Comparison of ENCODE assay signal across 20 mouse cellular contexts in genomic region chr12:46645365-46645962, GRCm38 (mm10).
DNase-seq lines count a peak whose midpoint lies in the region; ATAC-seq and TF ChIP-seq lines count a peak whose summit lies in the region.
"Had no signal": no experiment of that assay in that cellular context is flagged by ENCODE, and none has a peak within 500 bp of the region (broad histone marks: within the 10 kb centered on the region; RNA-seq: fewer than 3 reads in every experiment).

No protein-coding gene starts in this region.

- intact Hi-C loops in gastrocnemius, postnatal 36 days (cut with DNase I), result no loop called here

- ATAC-seq in forebrain, embryonic 13.5 days, result peak; percentile 45; the same call in 1 of the 2 replicates
- ATAC-seq in midbrain, embryonic 12.5 days (ENCODE audit: low FRiP score, low read depth), result peak; percentile 82
- ATAC-seq in midbrain, postnatal 0 days (ENCODE audit: low FRiP score), result no peak
- ATAC-seq in midbrain, embryonic 14.5 days (ENCODE audit: low FRiP score, low TSS enrichment), result peak; percentile 82

- no peak overlapping the region for H3K9ac ChIP-seq in forebrain, embryonic 13.5 days
- H3K9ac ChIP-seq in midbrain, embryonic 12.5 days (replicated peaks), result no peak overlapping the region
- no peak overlapping the region for H3K9ac ChIP-seq in midbrain, postnatal 0 days (replicated peaks; ENCODE audit: low read length, poor library complexity, severe bottlenecking)
- H3K9ac ChIP-seq in midbrain, embryonic 14.5 days (replicated peaks; ENCODE audit: low read length), result no peak overlapping the region
- H3K9ac ChIP-seq: embryonic facial prominence, embryonic 15.5 days; liver, embryonic 13.5 days; stomach, embryonic 15.5 days had no signal

- no peaks in the 10 kb centered on the region for H3K36me3 ChIP-seq in forebrain, embryonic 13.5 days (ENCODE audit: poor library complexity, severe bottlenecking)
- H3K36me3 ChIP-seq in forebrain, embryonic 10.5 days (replicated peaks), result no peaks in the 10 kb centered on the region
- no peaks in the 10 kb centered on the region for H3K36me3 ChIP-seq in midbrain, embryonic 12.5 days
- no peaks in the 10 kb centered on the region for H3K36me3 ChIP-seq in midbrain, postnatal 0 days (ENCODE audit: insufficient read depth, low read length)
- H3K36me3 ChIP-seq in midbrain, embryonic 14.5 days (ENCODE audit: control insufficient read depth, insufficient read depth, low read length), result no peaks in the 10 kb centered on the region
- H3K36me3 ChIP-seq: embryonic facial prominence, embryonic 15.5 days; liver, embryonic 13.5 days; stomach, embryonic 15.5 days had no signal

- TF ChIP-seq CTCF in midbrain, postnatal 0 days (IDR thresholded peaks at IDR 0.05), result no peak

- 84% methylated on average over 6 of the region's 6 CpGs for WGBS in forebrain, embryonic 13.5 days
- 87% methylated on average over 6 of the region's 6 CpGs for WGBS in forebrain, embryonic 10.5 days
- 63% methylated on average over 6 of the region's 6 CpGs for WGBS in midbrain, embryonic 12.5 days
- WGBS in midbrain, postnatal 0 days, result 39% methylated on average over 6 of the region's 6 CpGs
- WGBS in midbrain, embryonic 14.5 days, result 30% methylated on average over 6 of the region's 6 CpGs

- no peak for DNase-seq in forebrain, embryonic 10.5 days (ENCODE audit: extremely low spot score, low spot score)
- no peak for DNase-seq in midbrain, postnatal 0 days (ENCODE audit: low spot score)
- DNase-seq in midbrain, embryonic 14.5 days, result peak; percentile 72
- no peak for DNase-seq in thymus, adult 18-20 months
- no peak for DNase-seq in gastrocnemius, postnatal 36 days
- DNase-seq: adrenal gland, postnatal 14 days; cerebellum, adult 9-10 months; gastrocnemius, postnatal 25 days; heart, adult 2 months; kidney, adult 11 months; kidney, postnatal 4 days; liver, embryonic 13.5 days; lung, adult 2 months; thymus, postnatal 4 days had no signal

- H3K4me1 ChIP-seq in forebrain, embryonic 13.5 days, result peaks cover 16% of the 10 kb centered on the region
- H3K4me1 ChIP-seq in forebrain, embryonic 10.5 days, result no peaks in the 10 kb centered on the region
- peaks cover 10% of the 10 kb centered on the region for H3K4me1 ChIP-seq in midbrain, embryonic 12.5 days
- 0 out of 2 replicates have a peak, but pooled peaks cover 7% of the 10 kb centered on the region for H3K4me1 ChIP-seq in midbrain, postnatal 0 days (ENCODE audit: insufficient read depth, low read length)
- H3K4me1 ChIP-seq in midbrain, embryonic 14.5 days (ENCODE audit: control insufficient read depth, insufficient read depth, low read length), result peaks cover 15% of the 10 kb centered on the region
- H3K4me1 ChIP-seq: embryonic facial prominence, embryonic 15.5 days; liver, embryonic 13.5 days; megakaryocyte, embryonic 14.5 days; stomach, embryonic 15.5 days had no signal

- no peak overlapping the region for H3K4me2 ChIP-seq in forebrain, embryonic 13.5 days
- no peak overlapping the region for H3K4me2 ChIP-seq in midbrain, embryonic 12.5 days (replicated peaks)
- H3K4me2 ChIP-seq in midbrain, postnatal 0 days (ENCODE audit: low read depth, low read length, poor library complexity, severe bottlenecking), result no peak overlapping the region
- H3K4me2 ChIP-seq in midbrain, embryonic 14.5 days (ENCODE audit: low read length), result no peak overlapping the region
- H3K4me2 ChIP-seq: embryonic facial prominence, embryonic 15.5 days; liver, embryonic 13.5 days; stomach, embryonic 15.5 days had no signal

- H3K9me3 ChIP-seq in forebrain, embryonic 13.5 days (replicated peaks), result no peaks in the 10 kb centered on the region
- no peaks in the 10 kb centered on the region for H3K9me3 ChIP-seq in forebrain, embryonic 10.5 days
- H3K9me3 ChIP-seq in midbrain, embryonic 12.5 days, result no peaks in the 10 kb centered on the region
- no peaks in the 10 kb centered on the region for H3K9me3 ChIP-seq in midbrain, postnatal 0 days (ENCODE audit: low read length)
- H3K9me3 ChIP-seq in midbrain, embryonic 14.5 days (ENCODE audit: control insufficient read depth, low read length), result no peaks in the 10 kb centered on the region
- H3K9me3 ChIP-seq: embryonic facial prominence, embryonic 15.5 days; liver, embryonic 13.5 days; stomach, embryonic 15.5 days had no signal

- no peak overlapping the region for H3K27ac ChIP-seq in forebrain, embryonic 13.5 days
- H3K27ac ChIP-seq in forebrain, embryonic 10.5 days, result no peak overlapping the region
- H3K27ac ChIP-seq in midbrain, embryonic 12.5 days (replicated peaks), result peak overlapping the region; percentile 78
- no peak overlapping the region for H3K27ac ChIP-seq in midbrain, postnatal 0 days (ENCODE audit: low read depth, low read length)
- H3K27ac ChIP-seq in midbrain, embryonic 14.5 days (replicated peaks; ENCODE audit: low read depth, low read length), result peak overlapping the region; percentile 72
- H3K27ac ChIP-seq: embryonic facial prominence, embryonic 15.5 days; heart, adult 2 months; left cerebral cortex, adult 2 months; liver, embryonic 13.5 days; stomach, embryonic 15.5 days had no signal

- H3K4me3 ChIP-seq in forebrain, embryonic 13.5 days, result no peak overlapping the region
- H3K4me3 ChIP-seq in forebrain, embryonic 10.5 days, result no peak overlapping the region
- no peak overlapping the region for H3K4me3 ChIP-seq in midbrain, embryonic 12.5 days
- H3K4me3 ChIP-seq in midbrain, postnatal 0 days (ENCODE audit: low read depth, low read length), result no peak overlapping the region
- H3K4me3 ChIP-seq in midbrain, embryonic 14.5 days (replicated peaks; ENCODE audit: low read depth, low read length), result no peak overlapping the region
- H3K4me3 ChIP-seq: embryonic facial prominence, embryonic 15.5 days; heart, adult 2 months; left cerebral cortex, adult 2 months; liver, embryonic 13.5 days; megakaryocyte, embryonic 14.5 days; stomach, embryonic 15.5 days had no signal

- peaks cover 17% of the 10 kb centered on the region for H3K27me3 ChIP-seq in forebrain, embryonic 13.5 days
- no peaks in the 10 kb centered on the region for H3K27me3 ChIP-seq in forebrain, embryonic 10.5 days (ENCODE audit: poor library complexity, severe bottlenecking)
- H3K27me3 ChIP-seq in midbrain, embryonic 12.5 days, result no peaks in the 10 kb centered on the region
- no peaks in the 10 kb centered on the region for H3K27me3 ChIP-seq in midbrain, postnatal 0 days (ENCODE audit: insufficient read depth, low read length)
- no peaks in the 10 kb centered on the region for H3K27me3 ChIP-seq in midbrain, embryonic 14.5 days (ENCODE audit: control insufficient read depth, insufficient read depth, low read length)
- H3K27me3 ChIP-seq: embryonic facial prominence, embryonic 15.5 days; liver, embryonic 13.5 days; megakaryocyte, embryonic 14.5 days; stomach, embryonic 15.5 days had no signal

Comparison
In these comparisons a context has a peak if more than half of its experiments do, and no peak if none do; other contexts are left out.
1. H3K27ac ChIP-seq: peak in midbrain, embryonic 12.5 days (single experiment) and midbrain, embryonic 14.5 days (single experiment); none in forebrain, embryonic 13.5 days (single experiment), forebrain, embryonic 10.5 days (single experiment) and midbrain, postnatal 0 days (single experiment).